Mouse (Mus musculus) erythroblast, embryonic 14.5 days (primary cell): ENCODE measurements around the gene Cdca3.

Source experiments
- GATA1 ChIP-seq: IDR thresholded peaks from 2 replicates; pipeline ENCODE4 v1.6.1; 2012; ENCODE audit warnings: low read length, inconsistent platforms, mixed read lengths
- TAL1 ChIP-seq: IDR thresholded peaks from 3 replicates; pipeline ENCODE4 v1.6.1; 2012; ENCODE audit warnings: low read length, inconsistent platforms, mixed read lengths

DNA sequence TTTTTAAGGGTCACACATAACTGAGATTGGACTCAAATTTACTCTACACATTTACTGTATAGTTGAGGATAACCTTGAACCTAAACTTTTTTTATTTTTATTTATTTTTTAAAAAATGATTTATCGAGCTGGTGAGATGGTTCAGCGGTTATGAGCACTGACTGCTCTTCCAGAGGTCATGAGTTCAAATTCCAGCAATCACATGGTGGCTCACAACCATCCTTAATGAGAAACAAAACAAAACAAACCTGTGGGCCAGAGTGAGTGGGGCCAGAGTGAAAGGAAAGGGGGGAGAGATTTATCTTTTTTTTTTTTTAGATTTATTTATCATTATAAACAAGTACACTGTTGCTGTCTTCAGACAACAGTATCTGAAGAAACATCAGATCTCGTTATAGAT is 37.4 kb upstream of the Cdca3 start:
- TF ChIP-seq GATA1: no peak
- TF ChIP-seq TAL1: no peak
